Mouse (Mus musculus) kidney, adult 8-10 months (tissue): ENCODE measurements around the gene Zmynd8.

Experiments
- DNase-seq, 2 experiments: peaks; one replicate each; pipeline ENCODE4 v3.0.0; 2022

The Zmynd8 gene

GRCm38 (mm10) chr2:165879403-165880178 lies 19.2 kb downstream of the Zmynd8 start:
- DNase-seq = no peak

GRCm38 (mm10) chr2:165878907-165879361 lies 19.9 kb downstream of the Zmynd8 start:
- no peak for DNase-seq

- no peak for DNase-seq
Observed at GRCm38 (mm10) chr2:165878021-165878585, 20.7 kb downstream of the Zmynd8 start.

- peak; percentile 67 to 81 for DNase-seq
Observed at GRCm38 (mm10) chr2:165877180-165877579, 21.6 kb downstream of the Zmynd8 start.

- no peak for DNase-seq
Observed at GRCm38 (mm10) chr2:165876201-165876918, 22.5 kb downstream of the Zmynd8 start.

GRCm38 (mm10) chr2:165875406-165875955 lies 23.3 kb downstream of the Zmynd8 start:
- no peak for DNase-seq

GRCm38 (mm10) chr2:165874461-165875339 lies 24.1 kb downstream of the Zmynd8 start:
- peak; percentile 77 to 83 for DNase-seq

GRCm38 (mm10) chr2:165873777-165874176 lies 25.0 kb downstream of the Zmynd8 start:
- no peak for DNase-seq

- DNase-seq = peak in 1 of 2 experiments; percentile 50
Observed at GRCm38 (mm10) chr2:165873196-165873595, 25.6 kb downstream of the Zmynd8 start.

- no peak for DNase-seq
Observed at GRCm38 (mm10) chr2:165869257-165869656, 29.6 kb downstream of the Zmynd8 start.

- DNase-seq = peak; percentile 42 to 64
Observed at GRCm38 (mm10) chr2:165868522-165869175, 30.2 kb downstream of the Zmynd8 start.

- no peak for DNase-seq
Observed at GRCm38 (mm10) chr2:165867549-165867948, 31.3 kb downstream of the Zmynd8 start.

GRCm38 (mm10) chr2:165866951-165867387 lies 31.8 kb downstream of the Zmynd8 start:
- DNase-seq = peak in 1 of 2 experiments; percentile 36

- DNase-seq = no peak
Observed at GRCm38 (mm10) chr2:165866412-165866811, 32.4 kb downstream of the Zmynd8 start.

GRCm38 (mm10) chr2:165864769-165865168 lies 34.0 kb downstream of the Zmynd8 start:
- no peak for DNase-seq

GRCm38 (mm10) chr2:165861683-165862594 lies 36.9 kb downstream of the Zmynd8 start:
- DNase-seq = no peak

- no peak for DNase-seq
Observed at GRCm38 (mm10) chr2:165860962-165861682, 37.7 kb downstream of the Zmynd8 start.

GRCm38 (mm10) chr2:165860447-165860846 lies 38.4 kb downstream of the Zmynd8 start:
- DNase-seq = no peak

- no peak for DNase-seq
Observed at GRCm38 (mm10) chr2:165858453-165859384, 40.1 kb downstream of the Zmynd8 start.
